Mouse (Mus musculus): Measurements from ENCODE around the gene Gm2310. TPM values are rescaled to one million over a fixed set of nuclear protein-coding genes. Genes with fewer than 3 reads are reported as not detected.
"Not testable (repeated sequence)": the region's sequence is repeated elsewhere in the genome, so short reads cannot be mapped to it uniquely, and the experiment has no call there.

Gene Gm2310
- total RNA-seq (2021) = not detected
- long read RNA-seq, experiment 1 = 0 reads
- long read RNA-seq, experiment 2 = 0 reads

- DNase-seq; intact Hi-C loops (cut with DNase I; ENCODE audit: low total_unique reads): not testable (repeated sequence)
Observed at GRCm38 (mm10) chr15:8519853-8520252, at the start of gene Gm2310. Gm2310 (minus strand) TSS chr15:8519953.

- intact Hi-C loops (cut with DNase I; ENCODE audit: low total_unique reads) = no loop called here
- DNase-seq = peak; percentile 82
Observed at GRCm38 (mm10) chr15:8568645-8569528, 49.1 kb upstream of the Gm2310 start.

- no peak for DNase-seq
- intact Hi-C loops (cut with DNase I; ENCODE audit: low total_unique reads) = no loop called here
Observed at GRCm38 (mm10) chr15:8568286-8568644, 48.5 kb upstream of the Gm2310 start.

GRCm38 (mm10) chr15:8565416-8565815 is 45.7 kb upstream of the Gm2310 start:
- intact Hi-C loops (cut with DNase I; ENCODE audit: low total_unique reads) = no loop called here
- no peak for DNase-seq

- intact Hi-C loops (cut with DNase I; ENCODE audit: low total_unique reads) = no loop called here
- DNase-seq = no peak
Observed at GRCm38 (mm10) chr15:8564331-8564730, 44.6 kb upstream of the Gm2310 start.

- no peak for DNase-seq
- intact Hi-C loops (cut with DNase I; ENCODE audit: low total_unique reads) = no loop called here
Observed at GRCm38 (mm10) chr15:8563423-8564194, 43.9 kb upstream of the Gm2310 start.

- intact Hi-C loops (cut with DNase I; ENCODE audit: low total_unique reads) = no loop called here
- DNase-seq = no peak
Observed at GRCm38 (mm10) chr15:8562776-8563175, 43.0 kb upstream of the Gm2310 start.

- intact Hi-C loops (cut with DNase I; ENCODE audit: low total_unique reads) = no loop called here
- DNase-seq = no peak
Observed at GRCm38 (mm10) chr15:8531201-8531600, 11.4 kb upstream of the Gm2310 start.

GRCm38 (mm10) chr15:8512957-8513356 is 6.8 kb downstream of the Gm2310 start:
- intact Hi-C loops (cut with DNase I; ENCODE audit: low total_unique reads) = no loop called here

GRCm38 (mm10) chr15:8511861-8512260 is 7.9 kb downstream of the Gm2310 start:
- intact Hi-C loops (cut with DNase I; ENCODE audit: low total_unique reads) = no loop called here
- peak; percentile 18 for DNase-seq

More at GRCm38 (mm10) chr15:8512957-8513356, 6.8 kb downstream of the Gm2310 start:
- DNase-seq = no peak

GRCm38 (mm10) chr15:8502431-8502830 is 17.3 kb downstream of the Gm2310 start:
- intact Hi-C loops (cut with DNase I; ENCODE audit: low total_unique reads) = no loop called here
- no peak for DNase-seq

- no peak for DNase-seq
- intact Hi-C loops (cut with DNase I; ENCODE audit: low total_unique reads) = no loop called here
Observed at GRCm38 (mm10) chr15:8485261-8485660, 34.5 kb downstream of the Gm2310 start.

- DNase-seq = no peak
- intact Hi-C loops (cut with DNase I; ENCODE audit: low total_unique reads) = no loop called here
Observed at GRCm38 (mm10) chr15:8469006-8469575, 50.7 kb downstream of the Gm2310 start.

Other genes starting within 250 kb of the Gm2310 start
- gene Nipbl, start 75.5 kb downstream of the Gm2310 start, total RNA-seq (2021) = 10 to 100 TPM; 21.9 to 23.1 TPM
- 1 to 10 TPM; 1.6 to 2.6 TPM for gene Slc1a3, start 190.8 kb upstream of the Gm2310 start, total RNA-seq (2021)